Mouse (Mus musculus) large intestine, adult 2 months (tissue): ENCODE data around the gene BC030867. TPM values are rescaled to one million over a fixed set of nuclear protein-coding genes. Genes with fewer than 3 reads are reported as not detected.
A peak's percentile ranks its signal among the peaks of the same experiment; 100 is the strongest.

Experiments
- DNase-seq: peaks from one replicate; pipeline ENCODE4 v3.0.0-alpha.2; 2012; ENCODE audit warnings: low read depth, low spot score
- WGBS: fragments of 180-500 bp; shearing (Covaris S2); methylation state at CpG from one replicate; pipeline ENCODE4 v1.1.7; 2018; 5-methylcytosine and 5-hydroxymethylcytosine counted together
- polyA plus RNA-seq: library from polyadenylated mRNA; depleted of rRNA; stranded (reverse); fragments of >200 nt; gene quantifications from 2 replicates; pipeline ENCODE4 v1.2.3, GENCODE M21; 2012; rRNA removed

BC030867 gene
- 7.2 and 9.3 TPM in 2 replicates for polyA plus RNA-seq

- DNase-seq, result peak; percentile 80
- under 1% methylated on average over 41 of the region's 41 CpGs for WGBS
Observed at GRCm38 (mm10) chr11:102248630-102249230, at the start of gene BC030867. TSS of gene BC030867 (plus strand) at chr11:102248882.

- 24% methylated on average over 9 of the region's 9 CpGs for WGBS
- DNase-seq, result no peak
Observed at GRCm38 (mm10) chr11:102199856-102200255, 48.8 kb upstream of the BC030867 start.

DNA sequence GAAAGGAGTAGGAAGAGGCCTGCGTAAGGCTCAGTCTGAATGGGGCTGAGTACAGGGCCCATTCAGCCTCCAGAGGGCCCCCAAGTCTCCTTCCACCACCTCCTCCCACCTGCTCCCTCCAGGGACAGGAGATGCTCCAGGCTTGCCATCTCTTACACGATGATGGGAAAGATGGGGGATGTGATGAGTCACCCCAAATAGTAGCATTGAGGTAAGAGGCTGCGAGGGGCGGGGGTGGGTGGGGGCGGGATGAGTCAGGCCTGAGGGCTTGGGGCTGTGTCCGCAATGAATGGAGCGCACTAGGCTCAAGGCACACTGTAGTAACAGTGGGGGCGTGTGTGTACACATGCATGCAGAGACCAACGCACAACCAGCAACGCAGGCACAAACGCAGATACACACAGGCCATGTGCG is 47.3 kb upstream of the BC030867 start:
- 77% methylated on average over 12 of the region's 12 CpGs for WGBS
- no peak for DNase-seq

GRCm38 (mm10) chr11:102206481-102206880 is 42.2 kb upstream of the BC030867 start:
- 89% methylated on average over 30 of the region's 30 CpGs for WGBS
- DNase-seq, result no peak

GRCm38 (mm10) chr11:102207825-102208777 is 40.6 kb upstream of the BC030867 start:
- WGBS, result 61% methylated on average over 11 of the region's 11 CpGs
- DNase-seq, result no peak

DNA sequence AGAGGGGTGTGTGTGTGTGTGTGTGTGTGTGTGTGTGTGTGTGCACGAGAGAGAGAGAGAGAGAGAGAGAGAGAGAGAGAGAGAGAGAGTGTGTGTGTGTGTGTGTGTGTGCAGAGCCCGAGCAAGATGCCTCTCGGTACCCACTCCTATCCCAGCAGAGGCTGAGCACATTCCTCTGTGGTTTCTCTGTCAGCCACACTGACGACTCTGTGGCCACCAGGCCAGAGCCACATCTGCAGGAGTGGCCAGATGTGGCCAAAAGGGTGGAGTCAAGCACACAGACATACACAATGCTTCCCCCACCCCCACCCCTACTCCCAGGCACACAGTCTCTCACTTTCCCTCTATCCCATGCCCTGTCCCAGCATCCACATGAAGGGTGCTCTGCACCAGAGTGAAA is 39.8 kb upstream of the BC030867 start:
- DNase-seq, result no peak
- WGBS, result 67% methylated on average over 4 of the region's 4 CpGs

- 16% methylated on average over 2 of the region's 2 CpGs for WGBS
- DNase-seq, result no peak
Observed at GRCm38 (mm10) chr11:102209742-102210141, 38.9 kb upstream of the BC030867 start.

- WGBS, result 56% methylated on average over 3 of the region's 3 CpGs
- no peak for DNase-seq
Observed at GRCm38 (mm10) chr11:102210185-102210584, 38.5 kb upstream of the BC030867 start.

- WGBS, result 52% methylated on average over 5 of the region's 5 CpGs
- DNase-seq, result no peak
Observed at GRCm38 (mm10) chr11:102211011-102211410, 37.7 kb upstream of the BC030867 start.

DNA sequence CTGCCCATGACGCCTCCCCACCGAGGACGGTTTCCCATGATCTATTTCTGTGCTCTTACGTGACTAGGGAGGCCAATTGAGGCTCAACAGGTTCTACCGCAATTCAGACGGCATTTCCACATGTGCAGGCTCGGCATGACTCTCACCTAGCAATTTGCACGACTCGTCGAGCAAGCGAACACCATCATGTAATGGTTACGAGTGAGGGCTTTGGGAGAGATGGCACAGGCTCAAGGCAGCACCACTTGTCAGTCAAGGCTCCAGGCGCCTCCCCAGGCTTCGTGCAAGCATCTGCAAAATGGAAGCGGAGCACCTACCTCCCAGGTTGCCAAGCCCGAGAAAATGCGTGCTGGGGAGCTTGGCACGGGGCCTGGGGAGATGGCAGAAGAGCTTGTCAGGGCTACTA is 36.7 kb upstream of the BC030867 start:
- WGBS, result 71% methylated on average over 18 of the region's 18 CpGs
- no peak for DNase-seq

DNA sequence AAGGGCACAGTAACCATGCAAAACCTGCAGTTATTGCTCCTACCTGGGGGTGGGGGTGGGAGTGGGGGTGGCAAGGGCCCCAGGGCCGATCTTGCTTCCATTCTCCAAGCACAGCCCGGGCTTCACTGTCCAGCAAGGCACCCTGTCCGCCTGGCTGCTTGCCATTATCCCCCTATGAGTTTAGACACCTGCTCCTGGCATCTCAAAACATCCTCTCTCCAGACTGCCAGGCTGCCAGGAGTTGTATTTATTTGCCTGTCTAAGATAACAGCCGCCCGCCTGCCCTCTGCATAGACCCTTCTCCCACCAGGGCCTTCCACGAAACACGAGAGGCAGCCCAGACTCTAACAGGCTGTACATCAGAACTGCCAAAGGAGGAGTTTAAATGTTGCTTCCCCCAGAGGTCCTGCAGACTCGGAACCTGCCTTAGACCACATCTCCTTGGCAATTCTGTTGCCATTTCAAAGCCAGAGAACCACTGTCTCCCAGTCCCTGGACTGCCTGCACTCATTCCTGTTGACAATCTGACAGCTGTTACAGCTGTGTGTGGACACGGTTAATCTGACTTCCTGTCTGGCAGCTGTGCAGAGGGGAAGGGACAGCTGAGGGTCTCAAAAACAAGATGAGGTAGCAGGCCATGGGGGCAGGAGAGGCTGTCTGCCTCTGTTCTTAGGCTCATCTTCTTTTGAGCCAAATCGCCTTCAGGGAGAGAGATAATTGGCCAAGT is 34.1 kb upstream of the BC030867 start:
- 54% methylated on average over 10 of the region's 10 CpGs for WGBS

GRCm38 (mm10) chr11:102215511-102215910 is 33.2 kb upstream of the BC030867 start:
- DNase-seq, result no peak
- WGBS, result 41% methylated on average over 11 of the region's 11 CpGs

More for the DNA sequence above, 34.1 kb upstream of the BC030867 start:
- DNase-seq, result no peak

- DNase-seq, result peak; percentile 56
- 8% methylated on average over 12 of the region's 12 CpGs for WGBS
Observed at GRCm38 (mm10) chr11:102216056-102216885, 32.4 kb upstream of the BC030867 start.

- WGBS, result 15% methylated on average over 5 of the region's 5 CpGs
- no peak for DNase-seq
Observed at GRCm38 (mm10) chr11:102216886-102217240, 31.8 kb upstream of the BC030867 start.

DNA sequence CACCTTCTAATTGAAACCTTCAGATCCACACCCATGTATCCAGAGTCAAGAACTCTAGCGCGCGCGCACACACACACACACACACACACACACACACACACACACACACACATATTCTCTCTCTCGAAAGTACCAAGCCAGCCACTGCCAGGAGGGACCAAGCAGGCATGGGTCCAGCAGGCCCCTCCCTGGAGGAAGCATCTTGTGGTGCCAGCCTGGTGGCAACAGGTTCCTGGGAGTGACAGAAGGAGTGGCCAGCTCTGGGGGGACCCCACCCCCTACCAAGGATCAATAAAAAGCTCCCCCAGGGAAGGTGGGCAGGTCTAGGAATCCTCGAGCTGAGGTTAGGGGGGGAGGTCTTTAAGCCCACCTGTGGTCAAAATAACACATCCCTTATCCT is 31.3 kb upstream of the BC030867 start:
- 14% methylated on average over 6 of the region's 6 CpGs for WGBS
- DNase-seq, result no peak

GRCm38 (mm10) chr11:102217876-102218430 is 30.7 kb upstream of the BC030867 start:
- WGBS, result 28% methylated on average over 7 of the region's 7 CpGs
- DNase-seq, result no peak

DNA sequence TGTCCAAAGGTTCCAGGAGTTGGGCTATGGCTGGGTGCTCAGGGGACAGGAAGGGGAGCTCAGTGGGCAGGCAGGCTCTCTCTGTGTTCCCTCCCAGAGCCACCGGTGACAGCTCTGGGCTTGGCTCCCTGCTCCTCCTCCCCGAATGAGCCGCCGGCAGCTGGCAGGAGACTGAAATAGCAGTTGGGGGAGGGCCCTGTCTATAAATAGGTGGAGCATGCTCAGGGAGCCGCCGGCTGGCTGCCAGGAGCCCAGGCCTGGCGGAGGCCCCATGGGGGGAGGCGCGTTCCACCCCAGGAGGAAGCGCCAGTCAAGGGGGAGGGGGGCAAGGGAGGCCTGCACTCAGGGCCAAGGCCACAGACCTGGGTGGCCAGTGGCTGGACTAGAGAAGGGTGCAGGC is 29.9 kb upstream of the BC030867 start:
- DNase-seq, result peak; percentile 80

GRCm38 (mm10) chr11:102219247-102219993 is 29.3 kb upstream of the BC030867 start:
- WGBS, result 37% methylated on average over 14 of the region's 14 CpGs
- no peak for DNase-seq

More for the DNA sequence above, 29.9 kb upstream of the BC030867 start:
- WGBS, result 0% methylated on average over 10 of the region's 10 CpGs
